In genomic region chr4:121020040-121020790, GRCm38 (mm10) we compare ENCODE assay signal across 16 mouse cellular contexts. TPM values are rescaled to one million over a fixed set of nuclear protein-coding genes. Genes with fewer than 3 reads are reported as not detected.
A peak's percentile ranks its signal among the peaks of the same experiment; 100 is the strongest.
DNase-seq lines count a peak whose midpoint lies in the region; ATAC-seq and TF ChIP-seq lines count a peak whose summit lies in the region.
"Had no signal": no experiment of that assay in that cellular context is flagged by ENCODE, and none has a peak within 500 bp of the region (broad histone marks: within the 10 kb centered on the region; RNA-seq: fewer than 3 reads in every experiment).

No protein-coding gene starts in this region.

- 69% methylated on average over 10 of the region's 10 CpGs for WGBS in embryonic facial prominence, embryonic 14.5 days
- 81% methylated on average over 10 of the region's 10 CpGs for WGBS in embryonic facial prominence, embryonic 10.5 days
- 74% methylated on average over 10 of the region's 10 CpGs for WGBS in midbrain, postnatal 0 days
- 77% methylated on average over 10 of the region's 10 CpGs for WGBS in midbrain, embryonic 16.5 days
- 80% methylated on average over 10 of the region's 10 CpGs for WGBS in midbrain, embryonic 11.5 days

- H3K4me3 ChIP-seq in embryonic facial prominence, embryonic 14.5 days (ENCODE audit: low read depth, low read length) = no peak overlapping the region
- H3K4me3 ChIP-seq in embryonic facial prominence, embryonic 10.5 days = no peak overlapping the region
- H3K4me3 ChIP-seq in midbrain, postnatal 0 days (ENCODE audit: low read depth, low read length) = no peak overlapping the region
- no peak overlapping the region for H3K4me3 ChIP-seq in midbrain, embryonic 16.5 days (ENCODE audit: low read depth, low read length)
- no peak overlapping the region for H3K4me3 ChIP-seq in midbrain, embryonic 11.5 days (ENCODE audit: low read depth, low read length)
- H3K4me3 ChIP-seq: forebrain, embryonic 10.5 days; hindbrain, embryonic 15.5 days had no signal

- no peak overlapping the region for H3K4me2 ChIP-seq in embryonic facial prominence, embryonic 14.5 days (ENCODE audit: low read depth, low read length)
- no peak overlapping the region for H3K4me2 ChIP-seq in midbrain, postnatal 0 days (ENCODE audit: low read depth, low read length, poor library complexity, severe bottlenecking)
- no peak overlapping the region for H3K4me2 ChIP-seq in midbrain, embryonic 16.5 days (ENCODE audit: low read length)
- H3K4me2 ChIP-seq in midbrain, embryonic 11.5 days = no peak overlapping the region
- H3K4me2 ChIP-seq: hindbrain, embryonic 15.5 days had no signal

- no peak overlapping the region for H3K9ac ChIP-seq in embryonic facial prominence, embryonic 14.5 days (ENCODE audit: low read depth, low read length)
- H3K9ac ChIP-seq in midbrain, postnatal 0 days (replicated peaks; ENCODE audit: low read length, poor library complexity, severe bottlenecking) = no peak overlapping the region
- H3K9ac ChIP-seq in midbrain, embryonic 16.5 days (ENCODE audit: low read depth, low read length) = no peak overlapping the region
- H3K9ac ChIP-seq in midbrain, embryonic 11.5 days (ENCODE audit: low read length) = no peak overlapping the region
- H3K9ac ChIP-seq: hindbrain, embryonic 15.5 days had no signal

- no peaks in the 10 kb centered on the region for H3K9me3 ChIP-seq in embryonic facial prominence, embryonic 14.5 days (ENCODE audit: control insufficient read depth, low read length)
- H3K9me3 ChIP-seq in embryonic facial prominence, embryonic 10.5 days = no peaks in the 10 kb centered on the region
- no peaks in the 10 kb centered on the region for H3K9me3 ChIP-seq in midbrain, postnatal 0 days (ENCODE audit: low read length)
- H3K9me3 ChIP-seq in midbrain, embryonic 16.5 days (replicated peaks; ENCODE audit: control insufficient read depth, low read length, poor library complexity, severe bottlenecking) = no peaks in the 10 kb centered on the region
- H3K9me3 ChIP-seq in midbrain, embryonic 11.5 days (ENCODE audit: control insufficient read depth, low read length) = no peaks in the 10 kb centered on the region
- H3K9me3 ChIP-seq: forebrain, embryonic 10.5 days; hindbrain, embryonic 15.5 days had no signal

- H3K27ac ChIP-seq in embryonic facial prominence, embryonic 14.5 days (replicated peaks; ENCODE audit: low read depth, low read length) = no peak overlapping the region
- H3K27ac ChIP-seq in embryonic facial prominence, embryonic 10.5 days (replicated peaks) = no peak overlapping the region
- H3K27ac ChIP-seq in midbrain, postnatal 0 days (ENCODE audit: low read depth, low read length) = no peak overlapping the region
- no peak overlapping the region for H3K27ac ChIP-seq in midbrain, embryonic 16.5 days (ENCODE audit: low read length)
- no peak overlapping the region for H3K27ac ChIP-seq in midbrain, embryonic 11.5 days (ENCODE audit: low read depth, low read length)
- H3K27ac ChIP-seq: forebrain, embryonic 10.5 days; hindbrain, embryonic 15.5 days; kidney, postnatal 0 days; macrophage had no signal

- H3K4me1 ChIP-seq in embryonic facial prominence, embryonic 14.5 days (ENCODE audit: control insufficient read depth, insufficient read depth, low read length) = peaks cover 9% of the 10 kb centered on the region
- H3K4me1 ChIP-seq in embryonic facial prominence, embryonic 10.5 days = peaks cover 28% of the 10 kb centered on the region
- no peaks in the 10 kb centered on the region; the same call in 1 of the 2 replicates for H3K4me1 ChIP-seq in midbrain, postnatal 0 days (ENCODE audit: insufficient read depth, low read length)
- H3K4me1 ChIP-seq in midbrain, embryonic 16.5 days (ENCODE audit: control insufficient read depth, insufficient read depth, low read length) = peaks cover 9% of the 10 kb centered on the region
- H3K4me1 ChIP-seq in midbrain, embryonic 11.5 days (ENCODE audit: control insufficient read depth, insufficient read depth, low read length) = peaks cover 5% of the 10 kb centered on the region

- no peaks in the 10 kb centered on the region for H3K27me3 ChIP-seq in embryonic facial prominence, embryonic 14.5 days (replicated peaks; ENCODE audit: control insufficient read depth, insufficient read depth, low read length)
- H3K27me3 ChIP-seq in embryonic facial prominence, embryonic 10.5 days (replicated peaks; ENCODE audit: low read depth, poor library complexity, severe bottlenecking) = no peaks in the 10 kb centered on the region
- no peaks in the 10 kb centered on the region for H3K27me3 ChIP-seq in midbrain, postnatal 0 days (ENCODE audit: insufficient read depth, low read length)
- H3K27me3 ChIP-seq in midbrain, embryonic 16.5 days (ENCODE audit: control insufficient read depth, insufficient read depth, low read depth, low read length) = no peaks in the 10 kb centered on the region
- H3K27me3 ChIP-seq in midbrain, embryonic 11.5 days (ENCODE audit: control insufficient read depth, insufficient read depth, low read length) = no peaks in the 10 kb centered on the region; the same call in 1 of the 2 replicates
- H3K27me3 ChIP-seq: hindbrain, embryonic 15.5 days had no signal

- no peaks in the 10 kb centered on the region for H3K36me3 ChIP-seq in embryonic facial prominence, embryonic 14.5 days (ENCODE audit: control insufficient read depth, insufficient read depth, low read length)
- no peaks in the 10 kb centered on the region for H3K36me3 ChIP-seq in embryonic facial prominence, embryonic 10.5 days (replicated peaks)
- no peaks in the 10 kb centered on the region for H3K36me3 ChIP-seq in midbrain, postnatal 0 days (ENCODE audit: insufficient read depth, low read length)
- no peaks in the 10 kb centered on the region for H3K36me3 ChIP-seq in midbrain, embryonic 16.5 days (ENCODE audit: control insufficient read depth, insufficient read depth, low read length)
- H3K36me3 ChIP-seq in midbrain, embryonic 11.5 days (ENCODE audit: control insufficient read depth, insufficient read depth, low read length) = no peaks in the 10 kb centered on the region
- H3K36me3 ChIP-seq: forebrain, embryonic 10.5 days; hindbrain, embryonic 15.5 days had no signal

- peak; percentile 31 for DNase-seq in embryonic facial prominence, embryonic 14.5 days (ENCODE audit: low spot score)
- DNase-seq in embryonic facial prominence, embryonic 10.5 days (ENCODE audit: low spot score) = no peak
- DNase-seq in midbrain, postnatal 0 days (ENCODE audit: low spot score) = peak; percentile 14
- DNase-seq in fibroblast of lung, adult 2 months (ENCODE audit: low read depth) = peak; percentile 25
- DNase-seq in layer of hippocampus, postnatal 36 days = no peak
- DNase-seq in midbrain, embryonic 11.5 days (ENCODE audit: low spot score, missing footprints) = no peak
- DNase-seq in gastrocnemius, adult 18-20 months (ENCODE audit: low spot score) = no peak
- DNase-seq: cerebellum, postnatal 14 days; heart, postnatal 14 days; lung, adult 2 months; midbrain, embryonic 14.5 days had no signal

- ATAC-seq in embryonic facial prominence, embryonic 14.5 days (ENCODE audit: low read depth) = no peak
- ATAC-seq in midbrain, postnatal 0 days (ENCODE audit: low FRiP score) = no peak
- ATAC-seq in midbrain, embryonic 16.5 days = no peak
- no peak for ATAC-seq in midbrain, embryonic 11.5 days (ENCODE audit: low FRiP score)

- TF ChIP-seq CTCF in midbrain, postnatal 0 days (IDR thresholded peaks at IDR 0.05) = no peak

RNA-seq across cellular contexts. Expression of gene Smap2, which starts 3.2 kb away (rescaled TPM):
- polyA plus RNA-seq in embryonic facial prominence, embryonic 14.5 days (2014; fragmentation: Nextera tagmentation; extraction: Ambion mirVana) = 18.4 and 19.2 TPM in 2 replicates
- polyA plus RNA-seq in embryonic facial prominence, embryonic 10.5 days (2016; fragmentation: Nextera tagmentation; extraction: Ambion mirVana) = 14.0 and 14.3 TPM in 2 replicates
- total RNA-seq in midbrain, postnatal 0 days (2014; rRNA removed) = 91.6 and 98.7 TPM in 2 replicates
- polyA plus RNA-seq in midbrain, postnatal 0 days (2015; fragmentation: Nextera tagmentation; extraction: Ambion mirVana) = 42.7 and 45.5 TPM in 2 replicates
- 41.1 and 43.2 TPM in 2 replicates for polyA plus RNA-seq in midbrain, embryonic 16.5 days (2015; fragmentation: Nextera tagmentation; extraction: Ambion mirVana)
- total RNA-seq in layer of hippocampus, postnatal 36 days (2021) = 100 to 1,000 TPM; 149 to 155 TPM
- 17.6 and 18.1 TPM in 2 replicates for polyA plus RNA-seq in midbrain, embryonic 11.5 days (2014; fragmentation: Nextera tagmentation; extraction: Ambion mirVana)
- total RNA-seq in gastrocnemius, adult 18-20 months (2021) = 10 to 100 TPM; 13.5 to 17.3 TPM

RNA-seq across cellular contexts. Expression of gene Col9a2, which starts 19.0 kb away (rescaled TPM):
- 46.4 and 71.1 TPM in 2 replicates for polyA plus RNA-seq in embryonic facial prominence, embryonic 14.5 days (2014; fragmentation: Nextera tagmentation; extraction: Ambion mirVana)
- polyA plus RNA-seq in embryonic facial prominence, embryonic 10.5 days (2016; fragmentation: Nextera tagmentation; extraction: Ambion mirVana) = 5.1 and 6.0 TPM in 2 replicates
- 38.4 and 68.5 TPM in 2 replicates for total RNA-seq in midbrain, postnatal 0 days (2014; rRNA removed)
- polyA plus RNA-seq in midbrain, postnatal 0 days (2015; fragmentation: Nextera tagmentation; extraction: Ambion mirVana) = 18.2 and 19.7 TPM in 2 replicates
- polyA plus RNA-seq in midbrain, embryonic 16.5 days (2015; fragmentation: Nextera tagmentation; extraction: Ambion mirVana) = 13.1 and 16.7 TPM in 2 replicates
- total RNA-seq in layer of hippocampus, postnatal 36 days (2021) = 1 to 10 TPM; 2.5 to 4.1 TPM
- polyA plus RNA-seq in midbrain, embryonic 11.5 days (2014; fragmentation: Nextera tagmentation; extraction: Ambion mirVana) = 2.3 TPM in 2 replicates
- total RNA-seq in gastrocnemius, adult 18-20 months (2021) = under 1 TPM; 0.18 to 0.19 TPM

Comparison
In these comparisons a context has a peak if more than half of its experiments do, and no peak if none do; other contexts are left out.
1. DNase-seq: peak in embryonic facial prominence, embryonic 14.5 days (single experiment), midbrain, postnatal 0 days (single experiment) and fibroblast of lung, adult 2 months (single experiment); none in embryonic facial prominence, embryonic 10.5 days (single experiment), layer of hippocampus, postnatal 36 days (0 of 2), midbrain, embryonic 11.5 days (single experiment) and gastrocnemius, adult 18-20 months (single experiment).